Mouse (Mus musculus) CH12.LX (cell line): Measurements from ENCODE around the gene Uvssa. TPM values are rescaled to one million over a fixed set of nuclear protein-coding genes. Genes with fewer than 3 reads are reported as not detected.

ENCODE experiments used
- DNase-seq: peaks from one replicate; pipeline ENCODE4 v3.0.0-alpha.2; 2013; ENCODE audit errors: extremely low read depth
- H3K27ac ChIP-seq: 2 replicates; pipeline ENCODE4 v1.5.1; 2012; ENCODE audit warnings: low read depth, mild to moderate bottlenecking, control low read depth, moderate library complexity; ENCODE audit not compliant: insufficient read depth
- H3K27me3 ChIP-seq: replicated peaks from 2 replicates; pipeline ENCODE3; 2012; ENCODE audit warnings: inconsistent platforms
- H3K36me3 ChIP-seq, 2 experiments: replicated peaks in 1 of 2; 2 replicates each; pipeline versions ENCODE3 to v1.6.1; 2012; ENCODE audit warnings: inconsistent platforms in 1 of 2, low read length in 1 of 2, mild to moderate bottlenecking in 1 of 2, mixed read lengths in 1 of 2, moderate library complexity in 1 of 2; ENCODE audit not compliant: control insufficient read depth in 1 of 2, insufficient read depth in 1 of 2
- H3K4me1 ChIP-seq, 2 experiments: 2 replicates each; pipeline ENCODE4 v1.6.1; 2012; ENCODE audit warnings: inconsistent platforms in 1 of 2, moderate library complexity in 1 of 2; ENCODE audit not compliant: insufficient read depth in 2 of 2, control insufficient read depth in 1 of 2
- H3K4me2 ChIP-seq: 2 replicates; pipeline ENCODE4 v1.6.1; 2012; ENCODE audit warnings: low read depth, mild to moderate bottlenecking, control low read depth; ENCODE audit not compliant: poor library complexity, insufficient read depth, severe bottlenecking
- H3K4me3 ChIP-seq, 3 experiments: fragments of 150-350 bp in 1 of 3; sonication (generic) in 1 of 3; replicated peaks in 1 of 3; 2 replicates each; pipeline versions ENCODE3 to v1.5.1; 2011 to 2012; ENCODE audit warnings: low read depth in 2 of 3, low read length in 2 of 3, mild to moderate bottlenecking in 2 of 3, moderate library complexity in 2 of 3, control low read depth in 1 of 3, improper control_type of control experiment in 1 of 3, inconsistent platforms in 1 of 3, mixed read lengths in 1 of 3; ENCODE audit not compliant: poor library complexity in 1 of 3
- H3K79me2 ChIP-seq: replicated peaks from 2 replicates; pipeline ENCODE4 v1.6.1; 2012; ENCODE audit warnings: mild to moderate bottlenecking, moderate library complexity; ENCODE audit not compliant: control insufficient read depth, poor library complexity, insufficient read depth, severe bottlenecking; ENCODE audit errors: extremely low read depth
- H3K9ac ChIP-seq: 2 replicates; pipeline ENCODE4 v1.6.1; 2012; ENCODE audit warnings: low read depth, mild to moderate bottlenecking, control low read depth, moderate library complexity; ENCODE audit not compliant: insufficient read depth
- H3K9me3 ChIP-seq: replicated peaks from 2 replicates; pipeline ENCODE3; 2012; ENCODE audit warnings: low read length, inconsistent platforms, mixed read lengths
- CHD2 ChIP-seq: IDR thresholded peaks from 2 replicates; pipeline ENCODE4 v1.6.1; 2011; ENCODE audit warnings: low read length, improper control_type of control experiment
- CTCF ChIP-seq, 2 experiments: IDR thresholded peaks in 1 of 2; conservative IDR thresholded peaks in 1 of 2; 2 replicates each; pipeline ENCODE4 v1.5.1; 2011 to 2012; ENCODE audit warnings: low read depth in 2 of 2, low read length in 2 of 2, improper control_type of control experiment in 1 of 2, inconsistent platforms in 1 of 2, mild to moderate bottlenecking in 1 of 2, moderate library complexity in 1 of 2
- E2F4 ChIP-seq: IDR thresholded peaks from 2 replicates; pipeline ENCODE4 v1.6.1; 2011; ENCODE audit warnings: low read depth, low read length, improper control_type of control experiment; ENCODE audit not compliant: insufficient replicate concordance
- ELF1 ChIP-seq: IDR thresholded peaks from 2 replicates; pipeline ENCODE4 v1.6.1; 2014; ENCODE audit warnings: low read depth, mild to moderate bottlenecking, inconsistent platforms, low read length, improper control_type of control experiment
- EP300 ChIP-seq: IDR thresholded peaks from 2 replicates; pipeline ENCODE4 v1.6.1; 2011; ENCODE audit warnings: low read length, improper control_type of control experiment
- GABPA ChIP-seq: IDR thresholded peaks from 2 replicates; pipeline ENCODE4 v1.6.1; 2012; ENCODE audit warnings: low read depth, low read length, improper control_type of control experiment, inconsistent platforms; ENCODE audit not compliant: insufficient replicate concordance
- HCFC1 ChIP-seq: IDR thresholded peaks from 2 replicates; pipeline ENCODE4 v1.6.1; 2012; ENCODE audit warnings: low read depth, mild to moderate bottlenecking, inconsistent platforms, low read length, improper control_type of control experiment
- JUND ChIP-seq: conservative IDR thresholded peaks from 2 replicates; pipeline ENCODE4 v1.6.1; 2011; ENCODE audit warnings: low read depth, low read length, improper control_type of control experiment
- KAT2A ChIP-seq: IDR thresholded peaks from 2 replicates; pipeline ENCODE4 v1.6.1; 2012; ENCODE audit warnings: low read length, improper control_type of control experiment, inconsistent platforms; ENCODE audit not compliant: insufficient replicate concordance
- MAX ChIP-seq: IDR thresholded peaks from 2 replicates; pipeline ENCODE4 v1.6.1; 2011; ENCODE audit warnings: low read length, improper control_type of control experiment
- MEF2A ChIP-seq: IDR thresholded peaks from 2 replicates; pipeline ENCODE4 v1.6.1; 2014; ENCODE audit warnings: low read depth, mild to moderate bottlenecking, inconsistent platforms, low read length, improper control_type of control experiment, borderline replicate concordance
- MXI1 ChIP-seq: IDR thresholded peaks from 2 replicates; pipeline ENCODE4 v1.6.1; 2011; ENCODE audit warnings: mild to moderate bottlenecking, low read depth, low read length, improper control_type of control experiment
- MYC ChIP-seq: IDR thresholded peaks from 2 replicates; pipeline ENCODE4 v1.6.1; 2011; ENCODE audit warnings: low read depth, mild to moderate bottlenecking, improper control_type of control experiment, low read length
- NRF1 ChIP-seq: IDR thresholded peaks from 2 replicates; pipeline ENCODE4 v1.6.1; 2014; ENCODE audit warnings: low read depth, mild to moderate bottlenecking, inconsistent platforms, low read length, improper control_type of control experiment, moderate library complexity
- PAX5 ChIP-seq: IDR thresholded peaks from 2 replicates; pipeline ENCODE4 v1.6.1; 2012; ENCODE audit warnings: low read length, inconsistent platforms, mixed read lengths
- POLR2A ChIP-seq: IDR thresholded peaks from 2 replicates; pipeline ENCODE4 v1.6.1; 2011; ENCODE audit warnings: low read depth, mild to moderate bottlenecking, improper control_type of control experiment, low read length
- RAD21 ChIP-seq: IDR thresholded peaks from 2 replicates; pipeline ENCODE4 v1.6.1; 2011; ENCODE audit warnings: low read depth, mild to moderate bottlenecking, low read length, improper control_type of control experiment, moderate library complexity
- RCOR1 ChIP-seq: conservative IDR thresholded peaks from 2 replicates; pipeline ENCODE4 v1.6.1; 2012; ENCODE audit warnings: low read depth, mild to moderate bottlenecking, inconsistent platforms, low read length, improper control_type of control experiment
- SIN3A ChIP-seq: IDR thresholded peaks from 2 replicates; pipeline ENCODE4 v1.6.1; 2012; ENCODE audit warnings: low read length, improper control_type of control experiment, inconsistent platforms
- TCF12 ChIP-seq: IDR thresholded peaks from 2 replicates; pipeline ENCODE4 v1.6.1; 2014; ENCODE audit warnings: low read depth, mild to moderate bottlenecking, inconsistent platforms, low read length, improper control_type of control experiment
- USF2 ChIP-seq: conservative IDR thresholded peaks from 2 replicates; pipeline ENCODE4 v1.6.1; 2011; ENCODE audit warnings: low read depth, low read length, improper control_type of control experiment
- ZC3H11A ChIP-seq: IDR thresholded peaks from 2 replicates; pipeline ENCODE4 v1.6.1; 2012; ENCODE audit warnings: low read depth, mild to moderate bottlenecking, inconsistent platforms, low read length, improper control_type of control experiment
- dilution Hi-C: fragments of 300-500 bp; cut with MboI; formaldehyde crosslinking; loops from 2 replicates; pipeline ENCODE4 v1.14.3; 2020; ENCODE audit warnings: low sequenced_read_pairs; ENCODE audit not compliant: extremely low pct_unique_long_range_greater_than_20kb, extremely low pct_ligation_motif_present
- in situ Hi-C: fragments of 300-500 bp; cut with MboI; formaldehyde crosslinking; loops from 3 replicates; pipeline ENCODE4 v1.14.3; 2019; ENCODE audit warnings: low sequenced_read_pairs, low pct_ligation_motif_present, low pct_unique_long_range_greater_than_20kb, mixed read lengths
- polyA plus RNA-seq: library from polyadenylated mRNA; unstranded; fragments of >175 nt; gene quantifications from 2 replicates; pipeline ENCODE4 v1.2.1, GENCODE M21; 2012; ENCODE audit warnings: low read depth; ENCODE audit not compliant: insufficient read length
- total RNA-seq, 2 experiments: library from RNA; depleted of rRNA; stranded (reverse); fragments of 300-350 nt in 1 of 2; fragments of >200 nt in 1 of 2; gene quantifications; 2 replicates each; pipeline ENCODE4 v1.2.3; 2012 to 2014

The Uvssa gene
- total and polyA plus RNA-seq, 3 experiments = 2.6 to 5.8 (median 2.9) TPM

DNA sequence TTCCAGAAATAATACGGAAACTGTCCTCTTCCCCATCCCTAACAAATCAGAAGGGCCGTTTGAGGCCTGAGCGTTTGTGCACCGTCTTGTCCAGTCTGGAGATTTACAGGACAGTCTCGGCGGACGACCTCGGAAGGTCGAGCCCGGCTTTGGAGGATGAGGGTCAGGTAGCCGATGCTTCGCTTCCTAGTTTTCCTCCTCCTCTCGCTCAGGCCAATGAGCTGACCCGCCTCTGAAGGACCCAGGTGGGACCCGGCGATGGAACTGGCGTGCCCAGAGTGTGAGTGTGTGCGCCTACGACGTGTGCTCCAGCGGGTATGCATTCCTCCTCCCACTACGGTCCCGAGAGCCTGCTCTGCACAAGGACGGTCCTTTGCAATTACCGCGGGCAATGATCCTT, 56.8 kb downstream of the Uvssa start:
- dilution Hi-C loops (no loop called here), in situ Hi-C loops (no loop called here)
- TF ChIP-seq MYC (no peak), KAT2A (no peak), TCF12 (no peak), CTCF (conservative IDR thresholded peaks at IDR 0.05 in 1 of 2, IDR thresholded peaks at IDR 0.05 in 1 of 2; ENCODE audit: low read depth in 2 of 2, low read length in 2 of 2) (no peak), MXI1 (no peak), POLR2A (no peak), EP300 (no peak), PAX5 (no peak), RCOR1 (no peak), HCFC1 (no peak), ELF1 (no peak), E2F4 (no peak), JUND (no peak), ZC3H11A (no peak), GABPA (no peak), NRF1 (no peak), MEF2A (no peak)
- Histone ChIP-seq H3K9me3 (peaks cover 50% of the 10 kb centered on the region), H3K36me3 (no peaks in the 10 kb centered on the region), H3K4me3 (no peak overlapping the region), H3K27ac (no peak overlapping the region), H3K4me1 (no peaks in the 10 kb centered on the region), H3K4me2 (no peak overlapping the region), H3K9ac (no peak overlapping the region), H3K27me3 (peaks cover 3% of the 10 kb centered on the region), H3K79me2 (no peaks in the 10 kb centered on the region)
- no peak for DNase-seq

DNA sequence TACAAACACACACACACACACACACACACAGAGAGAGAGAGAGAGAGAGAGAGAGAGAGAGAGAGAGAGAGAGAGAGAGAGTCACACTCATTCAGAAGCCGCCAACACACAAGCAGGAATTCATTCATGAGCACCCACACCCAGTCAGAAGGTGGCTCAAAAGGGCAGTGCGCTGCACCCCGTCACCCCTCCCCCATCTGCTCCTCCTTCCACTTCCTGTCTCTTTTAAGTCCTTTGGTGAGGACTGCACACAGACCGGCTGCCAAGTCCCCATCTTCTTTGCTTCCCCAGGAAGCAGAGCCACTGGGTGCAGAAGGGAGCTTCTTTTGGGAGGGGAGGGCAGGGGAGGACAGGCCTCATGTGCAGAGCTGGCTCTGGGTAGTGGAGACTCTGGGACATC, 57.6 kb downstream of the Uvssa start:
- no peak for DNase-seq

More for the DNA sequence above, 57.6 kb downstream of the Uvssa start:
- peaks cover 44% of the 10 kb centered on the region for H3K9me3 ChIP-seq
- no peaks in the 10 kb centered on the region for H3K4me1 ChIP-seq
- dilution Hi-C loops = no loop called here
- H3K4me3 ChIP-seq = no peak overlapping the region
- TF ChIP-seq RAD21 (no peak), CHD2 (no peak), SIN3A (no peak), USF2 (no peak), MAX (no peak)
- TF ChIP-seq, all 38 proteins: peak for 0
- Histone ChIP-seq H3K27ac (no peak overlapping the region), H3K36me3 (no peaks in the 10 kb centered on the region), H3K9ac (no peak overlapping the region), H3K4me2 (no peak overlapping the region), H3K27me3 (peaks cover 3% of the 10 kb centered on the region), H3K79me2 (no peaks in the 10 kb centered on the region)
- in situ Hi-C loops = no loop called here
